Mouse (Mus musculus) spleen, postnatal 14 days (tissue): ENCODE data around the gene Pax7.

ENCODE experiments used
- DNase-seq, 2 experiments: peaks; one replicate each; pipeline ENCODE4 v3.0.0; 2021 to 2022; ENCODE audit warnings: low spot score in 2 of 2

The Pax7 gene

GRCm38 (mm10) chr4:139833036-139833634 is at the start of gene Pax7:
Pax7 (minus strand) TSS chr4:139833528.
- DNase-seq: no peak

- no peak for DNase-seq
Measured at GRCm38 (mm10) chr4:139881796-139882195, 48.5 kb upstream of the Pax7 start.

- DNase-seq: no peak
Measured at GRCm38 (mm10) chr4:139879324-139879723, 46.0 kb upstream of the Pax7 start.

GRCm38 (mm10) chr4:139878443-139878842 is 45.1 kb upstream of the Pax7 start:
- DNase-seq: no peak

- no peak for DNase-seq
Measured at GRCm38 (mm10) chr4:139877269-139877668, 43.9 kb upstream of the Pax7 start.

- DNase-seq: no peak
Measured at GRCm38 (mm10) chr4:139872595-139872994, 39.3 kb upstream of the Pax7 start.

- DNase-seq: no peak
Measured at GRCm38 (mm10) chr4:139871699-139872098, 38.4 kb upstream of the Pax7 start.

GRCm38 (mm10) chr4:139863218-139863617 is 29.9 kb upstream of the Pax7 start:
- DNase-seq: no peak

- DNase-seq: peak; percentile 59 to 77
Measured at GRCm38 (mm10) chr4:139858635-139859176, 25.4 kb upstream of the Pax7 start.

- no peak for DNase-seq
Measured at GRCm38 (mm10) chr4:139852219-139853035, 19.1 kb upstream of the Pax7 start.

GRCm38 (mm10) chr4:139851387-139851786 is 18.1 kb upstream of the Pax7 start:
- DNase-seq: no peak

- DNase-seq: no peak
Measured at GRCm38 (mm10) chr4:139850547-139851170, 17.3 kb upstream of the Pax7 start.

- no peak for DNase-seq
Measured at GRCm38 (mm10) chr4:139843456-139843855, 10.1 kb upstream of the Pax7 start.

- DNase-seq: no peak
Measured at GRCm38 (mm10) chr4:139842919-139843318, 9.6 kb upstream of the Pax7 start.

GRCm38 (mm10) chr4:139840939-139841500 is 7.7 kb upstream of the Pax7 start:
- no peak for DNase-seq

- no peak for DNase-seq
Measured at GRCm38 (mm10) chr4:139840442-139840841, 7.1 kb upstream of the Pax7 start.

- no peak for DNase-seq
Measured at GRCm38 (mm10) chr4:139836681-139837080, 3.4 kb upstream of the Pax7 start.

GRCm38 (mm10) chr4:139836196-139836595 is 2.9 kb upstream of the Pax7 start:
- DNase-seq: no peak

GRCm38 (mm10) chr4:139833817-139834401 is 581 bp upstream of the Pax7 start:
- DNase-seq: no peak

- no peak for DNase-seq
Measured at GRCm38 (mm10) chr4:139832281-139833035, 870 bp downstream of the Pax7 start.
